Comparison of ENCODE assay signal across 8 mouse cellular contexts in genomic region chr13:34993595-34993982, GRCm38 (mm10). TPM values are rescaled to one million over a fixed set of nuclear protein-coding genes. Genes with fewer than 3 reads are reported as not detected.
DNase-seq lines count a peak whose midpoint lies in the region; ATAC-seq and TF ChIP-seq lines count a peak whose summit lies in the region.

No protein-coding gene starts in this region.

- H3K9me3 ChIP-seq in lung, embryonic 14.5 days (ENCODE audit: low read depth, low read length): no peaks in the 10 kb centered on the region

- peak; percentile 63 for DNase-seq in lung, embryonic 14.5 days
- no peak for DNase-seq in lung, postnatal 10 days
- DNase-seq in brain, adult 2 months (ENCODE audit: low read depth, low spot score): peak; percentile 42
- DNase-seq in gastrocnemius, postnatal 4 days (ENCODE audit: low spot score in 2 of 2): no peak
- no peak for DNase-seq in cerebellum, adult 18-20 months
- no peak for DNase-seq in lung, postnatal 36 days

- H3K27me3 ChIP-seq in lung, embryonic 14.5 days (ENCODE audit: insufficient read depth, low read length): no peaks in the 10 kb centered on the region

- H3K36me3 ChIP-seq in lung, embryonic 14.5 days (ENCODE audit: insufficient read depth): peaks cover 16% of the 10 kb centered on the region
- H3K36me3 ChIP-seq in macrophage (ENCODE audit: inconsistent target): peaks cover 10% of the 10 kb centered on the region; the same call in 1 of the 2 replicates

- H3K9ac ChIP-seq in lung, embryonic 14.5 days: peak overlapping the region; percentile 81

- H3K4me1 ChIP-seq in lung, embryonic 14.5 days (ENCODE audit: insufficient read depth): no peaks in the 10 kb centered on the region

- TF ChIP-seq CTCF in lung, embryonic 14.5 days (IDR thresholded peaks at IDR 0.05; ENCODE audit: low read depth): no peak

- H3K4me3 ChIP-seq in lung, embryonic 14.5 days (ENCODE audit: low read depth, low read length): peak overlapping the region; percentile 65
- peak overlapping the region; percentile 53 for H3K4me3 ChIP-seq in macrophage (ENCODE audit: inconsistent target)

- peak overlapping the region; percentile 67 for H3K4me2 ChIP-seq in lung, embryonic 14.5 days

- peak overlapping the region; percentile 94 for H3K27ac ChIP-seq in lung, embryonic 14.5 days (ENCODE audit: low read depth)
- peak overlapping the region; percentile 59 for H3K27ac ChIP-seq in macrophage

- ATAC-seq in lung, embryonic 14.5 days (ENCODE audit: insufficient read depth): peak; percentile 72
- peak; percentile 42 for ATAC-seq in granulocyte monocyte progenitor cell, adult 5-6 weeks (replicated peaks; ENCODE audit: poor library complexity, severe bottlenecking)

- H3K79me2 ChIP-seq in macrophage (ENCODE audit: inconsistent target): no peaks in the 10 kb centered on the region

- WGBS in lung, embryonic 14.5 days: under 1% methylated on average over 22 of the region's 22 CpGs
- WGBS in macrophage (ENCODE audit: missing documents): under 1% methylated on average over 22 of the region's 22 CpGs

RNA-seq across cellular contexts. Expression of gene Eci3, which starts 30.0 kb away (rescaled TPM):
- 0.45 and 0.77 TPM in 2 replicates for polyA plus RNA-seq in lung, embryonic 14.5 days (2014; fragmentation: Nextera tagmentation; extraction: Ambion mirVana)
- total RNA-seq in granulocyte monocyte progenitor cell, adult 5-6 weeks (2014; fragmentation: Nextera tagmentation): not detected in 2 replicates
- total RNA-seq in granulocyte monocyte progenitor cell, adult 5-6 weeks (2017): not detected in 2 replicates
- total RNA-seq in macrophage (2018; cell fraction: chromatin; rRNA removed): not detected
- total RNA-seq in macrophage (2018; cell fraction: cytosol; rRNA removed): under 1 TPM in 2 of 26 experiments, not detected in 24; 0.07 to 0.12 TPM
- total RNA-seq in macrophage (2018; cell fraction: nucleus; rRNA removed): not detected
- not detected in 3 replicates for polyA plus RNA-seq in macrophage (2018)
- 1 to 10 TPM in 1 of 2 experiments, under 1 TPM in 1; 0.76 to 1.7 TPM for total RNA-seq in gastrocnemius, postnatal 4 days (2021)

RNA-seq across cellular contexts. Expression of gene Eci2, which starts 33.3 kb away (rescaled TPM):
- polyA plus RNA-seq in lung, embryonic 14.5 days (2014; fragmentation: Nextera tagmentation; extraction: Ambion mirVana): 149 and 152 TPM in 2 replicates
- total RNA-seq in granulocyte monocyte progenitor cell, adult 5-6 weeks (2014; fragmentation: Nextera tagmentation): 69.6 and 82.3 TPM in 2 replicates
- 52.6 and 74.6 TPM in 2 replicates for total RNA-seq in granulocyte monocyte progenitor cell, adult 5-6 weeks (2017)
- 100 to 1,000 TPM in 5 of 26 experiments, 10 to 100 TPM in 21; 31.7 to 144 (median 56.9) TPM for total RNA-seq in macrophage (2018; cell fraction: chromatin; rRNA removed)
- 10 to 100 TPM; 37.5 to 69.6 (median 47.7) TPM for total RNA-seq in macrophage (2018; cell fraction: cytosol; rRNA removed)
- 100 to 1,000 TPM in 1 of 26 experiments, 10 to 100 TPM in 25; 30.7 to 111 (median 42.9) TPM for total RNA-seq in macrophage (2018; cell fraction: nucleus; rRNA removed)
- polyA plus RNA-seq in macrophage (2018): 47.3 to 60.7 TPM (median 49.5 TPM) in 3 replicates
- total RNA-seq in gastrocnemius, postnatal 4 days (2021): 100 to 1,000 TPM; 150 to 151 TPM

Comparison
In these comparisons a context has a peak if more than half of its experiments do, and no peak if none do; other contexts are left out.
1. DNase-seq: peak in lung, embryonic 14.5 days (single experiment) and brain, adult 2 months (single experiment); none in lung, postnatal 10 days (single experiment), gastrocnemius, postnatal 4 days (0 of 2), cerebellum, adult 18-20 months (0 of 2) and lung, postnatal 36 days (single experiment).